Mouse (Mus musculus) layer of hippocampus, adult 8-10 months (tissue): Measurements from ENCODE around the gene Srsf4. TPM values are rescaled to one million over a fixed set of nuclear protein-coding genes. Genes with fewer than 3 reads are reported as not detected.

Source experiments
- total RNA-seq, 4 experiments: library from RNA; stranded (reverse); gene quantifications; 2 replicates each; pipeline ENCODE4 v1.2.4; 2022

The Srsf4 gene
- total RNA-seq, 4 experiments from 2014 or later: 62.6 to 72.1 (median 65.8) TPM

Other genes starting within 250 kb of the Srsf4 start
- 10 to 100 TPM; 80.2 to 91.8 (median 84.1) TPM for gene Ptpru, start 35.3 kb upstream of the Srsf4 start, total RNA-seq
- gene Mecr, start 30.1 kb upstream of the Srsf4 start, total RNA-seq: 10 to 100 TPM; 31.0 to 43.7 (median 37.7) TPM
- 1 to 10 TPM; 2.1 to 3.8 (median 3.2) TPM for gene Tmem200b, start 48.2 kb downstream of the Srsf4 start, total RNA-seq
- under 1 TPM in 2 of 4 experiments, not detected in 2; 0.20 to 0.23 TPM for gene Gm10300, start 201.1 kb downstream of the Srsf4 start, total RNA-seq
- 10 to 100 TPM; 23.0 to 27.9 (median 25.7) TPM for gene Epb41, start 201.7 kb downstream of the Srsf4 start, total RNA-seq